Mouse (Mus musculus): ENCODE data around the gene Apba1. TPM values are rescaled to one million over a fixed set of nuclear protein-coding genes. Genes with fewer than 3 reads are reported as not detected.
A peak's percentile ranks its signal among the peaks of the same experiment; 100 is the strongest.

The Apba1 gene
- polyA plus RNA-seq, 1 experiment from 2014 or later, result 0.40 TPM

- Histone ChIP-seq H3K9ac (ENCODE audit: low read depth, low read length) (no peak overlapping the region), H3K36me3 (ENCODE audit: control insufficient read depth, insufficient read depth, low read length) (no peaks in the 10 kb centered on the region), H3K27ac (ENCODE audit: low read depth, low read length) (peak overlapping the region; percentile 38), H3K4me1 (ENCODE audit: control insufficient read depth, insufficient read depth, low read length) (peaks cover 42% of the 10 kb centered on the region), H3K27me3 (ENCODE audit: control insufficient read depth, insufficient read depth, low read length) (no peaks in the 10 kb centered on the region), H3K4me2 (no peak overlapping the region), H3K9me3 (replicated peaks; ENCODE audit: control insufficient read depth, low read length) (no peaks in the 10 kb centered on the region), H3K4me3 (ENCODE audit: low read depth, low read length) (no peak overlapping the region)
- ATAC-seq (replicated peaks; ENCODE audit: insufficient number of reproducible peaks, low FRiP score, low TSS enrichment), result no peak
- 57% methylated on average over 5 of the region's 5 CpGs for WGBS (ENCODE audit: insufficient replicate concordance)
Measured at GRCm38 (mm10) chr19:23968125-23968861, 209.6 kb downstream of the Apba1 start.

GRCm38 (mm10) chr19:23968862-23969225, 210.2 kb downstream of the Apba1 start:
- Histone ChIP-seq H3K9me3 (replicated peaks; ENCODE audit: control insufficient read depth, low read length) (no peaks in the 10 kb centered on the region), H3K4me3 (ENCODE audit: low read depth, low read length) (no peak overlapping the region), H3K9ac (ENCODE audit: low read depth, low read length) (no peak overlapping the region), H3K36me3 (ENCODE audit: control insufficient read depth, insufficient read depth, low read length) (no peaks in the 10 kb centered on the region), H3K4me1 (ENCODE audit: control insufficient read depth, insufficient read depth, low read length) (peaks cover 46% of the 10 kb centered on the region), H3K4me2 (no peak overlapping the region), H3K27me3 (ENCODE audit: control insufficient read depth, insufficient read depth, low read length) (no peaks in the 10 kb centered on the region), H3K27ac (ENCODE audit: low read depth, low read length) (peak overlapping the region; percentile 38; the same call in 1 of the 2 replicates)
- ATAC-seq (replicated peaks; ENCODE audit: insufficient number of reproducible peaks, low FRiP score, low TSS enrichment), result no peak
- 82% methylated on average over 2 of the region's 2 CpGs for WGBS (ENCODE audit: insufficient replicate concordance)

- Histone ChIP-seq H3K27me3 (ENCODE audit: control insufficient read depth, insufficient read depth, low read length) (no peaks in the 10 kb centered on the region), H3K4me3 (ENCODE audit: low read depth, low read length) (no peak overlapping the region), H3K9ac (ENCODE audit: low read depth, low read length) (no peak overlapping the region), H3K9me3 (replicated peaks; ENCODE audit: control insufficient read depth, low read length) (no peaks in the 10 kb centered on the region), H3K36me3 (ENCODE audit: control insufficient read depth, insufficient read depth, low read length) (peaks cover 4% of the 10 kb centered on the region; the same call in 1 of the 2 replicates), H3K4me2 (no peak overlapping the region), H3K4me1 (ENCODE audit: control insufficient read depth, insufficient read depth, low read length) (peaks cover 41% of the 10 kb centered on the region), H3K27ac (ENCODE audit: low read depth, low read length) (no peak overlapping the region)
- WGBS (ENCODE audit: insufficient replicate concordance), result 74% methylated on average over 3 of the region's 3 CpGs
- no peak for ATAC-seq (replicated peaks; ENCODE audit: insufficient number of reproducible peaks, low FRiP score, low TSS enrichment)
Measured at GRCm38 (mm10) chr19:23970374-23970773, 211.7 kb downstream of the Apba1 start.

GRCm38 (mm10) chr19:23971391-23971790, 212.7 kb downstream of the Apba1 start:
- no peak for ATAC-seq (replicated peaks; ENCODE audit: insufficient number of reproducible peaks, low FRiP score, low TSS enrichment)
- Histone ChIP-seq H3K4me3 (ENCODE audit: low read depth, low read length) (no peak overlapping the region), H3K27me3 (ENCODE audit: control insufficient read depth, insufficient read depth, low read length) (no peaks in the 10 kb centered on the region), H3K27ac (ENCODE audit: low read depth, low read length) (peak overlapping the region; percentile 87; the same call in 1 of the 2 replicates), H3K4me1 (ENCODE audit: control insufficient read depth, insufficient read depth, low read length) (peaks cover 41% of the 10 kb centered on the region), H3K36me3 (ENCODE audit: control insufficient read depth, insufficient read depth, low read length) (peaks cover 9% of the 10 kb centered on the region; the same call in 1 of the 2 replicates), H3K9me3 (replicated peaks; ENCODE audit: control insufficient read depth, low read length) (no peaks in the 10 kb centered on the region), H3K4me2 (no peak overlapping the region), H3K9ac (ENCODE audit: low read depth, low read length) (no peak overlapping the region)
- 85% methylated on average over 7 of the region's 7 CpGs for WGBS (ENCODE audit: insufficient replicate concordance)

- peak overlapping the region; percentile 50; the same call in 1 of the 2 replicates for H3K9ac ChIP-seq (ENCODE audit: low read depth, low read length)
- peak; percentile 72 for ATAC-seq (replicated peaks; ENCODE audit: insufficient number of reproducible peaks, low FRiP score, low TSS enrichment)
Measured at GRCm38 (mm10) chr19:23972881-23973649, 214.4 kb downstream of the Apba1 start.

GRCm38 (mm10) chr19:23977901-23978443, 219.3 kb downstream of the Apba1 start:
- Histone ChIP-seq H3K4me3 (ENCODE audit: low read depth, low read length) (no peak overlapping the region), H3K4me2 (no peak overlapping the region), H3K9ac (ENCODE audit: low read depth, low read length) (no peak overlapping the region), H3K27me3 (ENCODE audit: control insufficient read depth, insufficient read depth, low read length) (no peaks in the 10 kb centered on the region), H3K36me3 (ENCODE audit: control insufficient read depth, insufficient read depth, low read length) (peaks cover 11% of the 10 kb centered on the region; the same call in 1 of the 2 replicates), H3K4me1 (ENCODE audit: control insufficient read depth, insufficient read depth, low read length) (peaks cover 7% of the 10 kb centered on the region), H3K27ac (ENCODE audit: low read depth, low read length) (no peak overlapping the region), H3K9me3 (replicated peaks; ENCODE audit: control insufficient read depth, low read length) (no peaks in the 10 kb centered on the region)
- ATAC-seq (replicated peaks; ENCODE audit: insufficient number of reproducible peaks, low FRiP score, low TSS enrichment), result no peak
- WGBS (ENCODE audit: insufficient replicate concordance), result 54% methylated on average over 6 of the region's 6 CpGs

More at GRCm38 (mm10) chr19:23972881-23973649, 214.4 kb downstream of the Apba1 start:
- Histone ChIP-seq H3K36me3 (ENCODE audit: control insufficient read depth, insufficient read depth, low read length) (peaks cover 9% of the 10 kb centered on the region; the same call in 1 of the 2 replicates), H3K4me3 (ENCODE audit: low read depth, low read length) (no peak overlapping the region), H3K4me1 (ENCODE audit: control insufficient read depth, insufficient read depth, low read length) (peaks cover 30% of the 10 kb centered on the region), H3K27ac (ENCODE audit: low read depth, low read length) (peak overlapping the region; percentile 87), H3K27me3 (ENCODE audit: control insufficient read depth, insufficient read depth, low read length) (no peaks in the 10 kb centered on the region), H3K4me2 (0 out of 2 replicates have a peak overlapping the region, but pooled peaks have one; percentile 20), H3K9me3 (replicated peaks; ENCODE audit: control insufficient read depth, low read length) (no peaks in the 10 kb centered on the region)
- 40% methylated on average over 16 of the region's 16 CpGs for WGBS (ENCODE audit: insufficient replicate concordance)

GRCm38 (mm10) chr19:23980598-23980997, 221.9 kb downstream of the Apba1 start:
- ATAC-seq (replicated peaks; ENCODE audit: insufficient number of reproducible peaks, low FRiP score, low TSS enrichment), result no peak
- Histone ChIP-seq H3K4me2 (no peak overlapping the region), H3K27me3 (ENCODE audit: control insufficient read depth, insufficient read depth, low read length) (no peaks in the 10 kb centered on the region), H3K4me1 (ENCODE audit: control insufficient read depth, insufficient read depth, low read length) (no peaks in the 10 kb centered on the region; the same call in 1 of the 2 replicates), H3K36me3 (ENCODE audit: control insufficient read depth, insufficient read depth, low read length) (peaks cover 9% of the 10 kb centered on the region; the same call in 1 of the 2 replicates), H3K9ac (ENCODE audit: low read depth, low read length) (no peak overlapping the region), H3K27ac (ENCODE audit: low read depth, low read length) (no peak overlapping the region), H3K4me3 (ENCODE audit: low read depth, low read length) (no peak overlapping the region), H3K9me3 (replicated peaks; ENCODE audit: control insufficient read depth, low read length) (no peaks in the 10 kb centered on the region)
- WGBS (ENCODE audit: insufficient replicate concordance), result 71% methylated on average over 3 of the region's 3 CpGs

GRCm38 (mm10) chr19:23984186-23984585, 225.5 kb downstream of the Apba1 start:
- Histone ChIP-seq H3K36me3 (ENCODE audit: control insufficient read depth, insufficient read depth, low read length) (0 out of 2 replicates have a peak, but pooled peaks cover 4% of the 10 kb centered on the region), H3K9me3 (replicated peaks; ENCODE audit: control insufficient read depth, low read length) (no peaks in the 10 kb centered on the region), H3K4me1 (ENCODE audit: control insufficient read depth, insufficient read depth, low read length) (peaks cover 5% of the 10 kb centered on the region), H3K4me2 (no peak overlapping the region), H3K27ac (ENCODE audit: low read depth, low read length) (no peak overlapping the region), H3K4me3 (ENCODE audit: low read depth, low read length) (no peak overlapping the region), H3K9ac (ENCODE audit: low read depth, low read length) (no peak overlapping the region), H3K27me3 (ENCODE audit: control insufficient read depth, insufficient read depth, low read length) (no peaks in the 10 kb centered on the region)
- ATAC-seq (replicated peaks; ENCODE audit: insufficient number of reproducible peaks, low FRiP score, low TSS enrichment), result no peak
- WGBS (ENCODE audit: insufficient replicate concordance), result 42% methylated on average over 6 of the region's 6 CpGs

Measured in heart, embryonic 11.5 days (tissue).